Mouse (Mus musculus): Measurements from ENCODE around the gene Tstd2.

Tstd2 gene

DNA sequence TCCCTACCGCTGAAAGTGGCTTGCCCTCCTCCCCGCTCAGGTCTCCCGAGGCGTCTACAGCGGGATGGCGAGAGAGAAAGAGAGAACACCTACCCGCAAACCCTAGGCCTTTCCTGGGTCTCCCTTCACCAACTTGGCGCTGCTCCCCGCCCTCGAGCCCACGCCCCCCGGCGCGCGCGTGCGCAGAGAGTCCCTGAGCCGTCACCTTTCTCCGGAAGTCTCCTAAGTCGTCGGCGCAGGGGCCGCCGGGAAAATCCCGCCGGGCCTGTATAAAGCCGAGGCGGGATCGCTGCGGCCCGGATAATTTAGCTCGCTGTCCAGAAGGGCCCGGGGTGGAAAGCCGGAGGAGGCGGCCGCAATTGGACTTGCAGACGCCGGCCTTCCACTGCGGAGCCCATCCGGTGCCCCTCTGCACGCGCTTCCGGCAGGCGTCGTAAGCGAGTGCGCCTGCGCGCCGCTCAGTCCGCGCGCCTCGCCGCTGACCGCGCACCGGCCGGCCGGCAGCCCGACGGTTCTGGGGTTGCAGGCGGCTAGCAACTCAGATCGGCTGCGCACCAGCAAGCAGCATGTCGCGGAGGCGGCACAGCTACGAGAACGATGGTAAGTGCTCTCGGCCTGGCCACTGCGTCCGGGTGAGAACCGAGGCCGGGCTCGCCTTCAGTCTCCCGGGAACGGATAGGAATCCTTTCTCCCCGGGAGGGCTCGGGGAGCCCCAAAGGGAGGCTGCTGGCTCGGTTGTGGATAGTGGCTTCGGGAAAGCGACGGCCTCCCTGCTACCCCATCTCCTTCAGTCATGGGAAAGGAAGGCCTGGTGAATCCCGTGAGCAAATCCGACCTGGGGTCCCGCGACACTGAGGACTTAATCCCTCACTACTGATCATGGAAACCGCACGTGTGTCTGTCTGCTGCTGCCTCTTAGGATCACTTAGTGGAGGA lies at the start of gene Tstd2, which contains the start of gene Ncbp1:
Gene Tstd2, minus strand, starts transcription at position 408 of the 936 bp plus-strand sequence.
Gene Ncbp1, plus strand, starts transcription at position 327 of the 936 bp plus-strand sequence.
- peak; percentile 93 for DNase-seq (ENCODE audit: low spot score)

DNA sequence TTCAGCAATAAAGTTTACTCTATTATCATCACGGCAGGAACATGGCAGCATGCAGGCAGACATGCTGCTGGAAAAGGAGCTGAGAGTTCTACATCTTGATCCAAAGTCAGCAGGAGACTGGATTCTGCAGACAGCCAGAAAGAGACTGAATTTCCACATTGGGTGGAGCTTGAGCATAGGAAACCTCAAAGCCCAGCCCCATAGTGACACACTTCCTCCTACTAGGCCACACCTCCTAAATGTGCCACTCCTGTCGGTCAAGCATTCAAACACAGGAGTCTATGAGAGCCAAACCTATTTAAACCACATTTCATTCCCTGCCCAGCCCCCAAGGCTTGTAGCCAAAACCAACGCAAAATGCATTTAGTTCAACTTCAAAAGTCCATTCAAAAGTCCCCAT lies 48.0 kb upstream of the Tstd2 start:
- DNase-seq (ENCODE audit: low spot score) = no peak

DNA sequence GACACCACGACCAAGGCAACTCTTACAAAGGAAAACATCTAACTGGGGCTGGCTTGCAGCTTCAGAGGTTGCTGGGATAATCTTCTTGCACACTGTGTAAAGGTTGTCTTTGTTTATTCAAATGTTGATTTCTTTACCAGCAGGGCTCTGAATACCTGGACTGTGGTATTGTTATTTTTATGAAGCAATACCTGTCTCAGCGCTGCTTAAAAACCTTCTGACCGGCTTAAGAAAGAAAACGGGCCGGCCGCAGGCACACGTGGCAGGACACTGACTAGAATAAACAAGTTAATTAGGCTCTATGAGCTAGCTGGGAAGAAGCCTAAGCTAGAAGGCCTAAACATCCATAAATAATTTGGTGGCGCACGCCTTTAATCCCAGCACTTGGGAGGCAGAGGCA lies 47.4 kb upstream of the Tstd2 start:
- no peak for DNase-seq (ENCODE audit: low spot score)

DNA sequence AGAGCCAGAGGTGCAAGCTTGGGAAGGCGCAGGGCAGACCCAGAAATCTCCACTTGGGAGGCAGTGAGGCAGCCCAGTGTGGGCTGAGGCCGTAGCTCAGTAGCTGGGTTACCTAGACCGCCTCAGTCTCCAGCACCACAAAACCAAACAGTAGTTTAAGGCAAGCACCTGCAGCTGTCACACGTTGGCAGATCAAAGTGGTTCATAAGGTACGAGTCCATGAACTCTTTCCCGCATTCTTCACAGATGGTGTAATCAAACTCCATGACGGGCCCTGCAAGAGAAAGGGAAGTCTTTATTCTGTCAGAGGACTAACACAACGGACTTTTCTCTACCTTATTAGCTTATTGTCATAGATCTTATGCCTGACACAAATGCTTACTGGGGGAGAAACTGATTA lies 46.9 kb upstream of the Tstd2 start:
- no peak for DNase-seq (ENCODE audit: low spot score)

DNA sequence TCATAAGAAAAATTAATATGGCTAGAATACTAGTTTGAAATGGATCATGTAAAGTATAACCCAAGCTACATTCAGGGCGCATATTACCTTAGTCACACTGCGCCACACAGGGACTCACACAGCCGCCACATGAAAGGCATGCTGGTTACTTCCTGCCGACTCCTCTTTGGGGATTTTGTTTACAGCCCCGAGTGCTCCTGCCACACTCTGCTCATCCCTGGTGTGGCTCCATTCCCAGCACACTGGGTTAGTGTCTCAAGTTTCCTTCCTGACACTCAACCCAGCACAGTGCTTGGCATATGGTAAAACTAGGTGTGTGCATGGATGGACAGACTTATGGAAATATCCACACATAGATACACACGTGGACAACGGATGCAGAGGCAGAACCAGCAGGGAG lies 43.7 kb upstream of the Tstd2 start:
- DNase-seq (ENCODE audit: low spot score) = no peak

DNA sequence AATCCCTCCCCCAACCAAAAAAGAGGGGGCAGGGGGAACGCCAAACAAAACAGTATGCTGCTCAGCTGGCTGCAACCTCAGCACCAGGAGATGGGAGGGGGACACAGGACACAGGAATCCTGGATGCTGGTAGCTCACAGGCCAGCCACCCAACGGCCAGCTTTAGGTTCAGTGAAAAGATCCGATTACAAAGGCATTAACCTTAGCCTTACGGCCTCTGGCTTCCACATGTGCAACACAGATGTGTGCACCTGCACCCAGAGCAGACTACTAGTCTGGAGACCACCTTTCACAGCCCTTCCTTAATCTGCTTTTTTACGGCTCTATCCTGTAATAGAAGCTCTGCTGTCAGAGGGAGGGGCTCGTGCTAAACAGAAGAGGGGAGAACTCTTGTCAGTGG lies 42.7 kb upstream of the Tstd2 start:
- no peak for DNase-seq (ENCODE audit: low spot score)

DNA sequence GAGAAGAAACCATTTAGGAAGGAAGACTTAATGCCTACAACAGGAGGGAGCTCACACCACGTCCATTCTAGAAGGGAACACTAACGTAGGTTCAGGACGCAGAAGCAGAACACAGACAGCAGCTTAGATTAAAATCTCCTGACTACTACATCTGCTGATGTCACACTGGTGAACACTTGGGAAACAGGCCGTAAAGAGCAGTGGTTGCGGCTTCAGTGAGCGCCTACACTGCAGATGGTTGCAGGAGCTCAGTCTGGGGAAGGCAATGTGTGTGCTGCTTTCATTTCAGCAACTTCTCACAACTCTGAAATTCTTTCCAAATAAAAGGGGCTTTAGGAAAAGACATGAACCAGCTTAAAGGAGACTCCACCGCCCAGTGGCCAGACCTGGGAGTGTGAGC lies 39.0 kb upstream of the Tstd2 start:
- no peak for DNase-seq (ENCODE audit: low spot score)

DNA sequence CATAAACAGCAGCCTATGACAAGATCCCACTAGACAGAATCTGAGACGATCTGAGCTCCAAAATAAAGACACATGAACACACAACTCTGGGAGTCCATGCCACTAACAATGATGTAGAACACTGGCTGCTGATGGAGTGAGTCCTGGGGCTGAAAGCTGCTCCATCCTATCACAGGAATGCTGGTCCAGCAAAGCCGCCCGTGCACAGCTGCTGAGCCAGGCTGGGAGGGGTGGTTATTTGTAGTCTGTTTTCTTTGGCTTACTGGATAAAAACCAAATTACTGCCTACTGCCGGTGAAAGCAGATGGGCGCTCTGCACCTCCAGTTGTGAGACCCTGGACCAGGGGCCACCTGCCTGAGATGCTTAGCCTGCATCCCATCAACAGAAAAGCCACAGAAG lies 38.5 kb upstream of the Tstd2 start:
- no peak for DNase-seq (ENCODE audit: low spot score)

DNA sequence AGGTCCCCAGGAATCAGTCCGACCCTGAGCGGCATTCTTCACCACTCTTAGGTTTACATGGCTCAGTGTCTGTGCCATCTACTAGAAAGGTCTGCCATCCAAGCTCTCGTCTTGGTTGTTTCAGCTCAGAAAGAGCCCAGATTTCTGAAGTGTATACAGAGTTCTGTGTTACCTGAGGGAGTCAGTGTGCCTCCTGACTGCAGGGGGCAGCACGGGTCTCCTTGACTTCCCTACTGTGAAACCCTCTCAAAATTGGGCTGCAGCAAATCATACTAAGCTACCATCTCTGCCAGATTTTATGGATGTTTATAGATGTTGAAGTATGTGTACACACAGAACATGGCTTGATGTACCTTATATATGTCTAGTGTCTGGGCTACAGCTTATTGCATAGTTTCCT lies 37.8 kb upstream of the Tstd2 start:
- DNase-seq (ENCODE audit: low spot score) = no peak

DNA sequence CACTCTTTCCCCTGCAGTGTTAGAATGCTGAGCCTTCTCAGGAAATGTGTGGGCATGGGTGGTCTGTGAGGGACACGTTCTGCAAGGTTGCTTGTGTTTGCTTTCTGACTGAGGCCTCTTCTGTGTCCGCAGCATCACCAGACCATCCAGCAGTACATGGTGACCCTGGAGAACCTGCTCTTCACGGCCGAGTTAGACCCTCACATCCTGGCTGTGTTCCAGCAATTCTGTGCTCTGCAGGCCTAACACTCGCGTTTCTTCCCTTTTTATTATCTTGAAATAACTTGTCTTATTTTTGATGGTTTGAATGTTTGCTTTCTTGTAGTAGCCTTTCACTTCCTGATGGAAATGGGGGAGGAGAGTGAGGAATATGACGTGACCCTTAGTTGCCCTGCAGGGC lies 33.3 kb upstream of the Tstd2 start:
- DNase-seq (ENCODE audit: low spot score) = no peak

DNA sequence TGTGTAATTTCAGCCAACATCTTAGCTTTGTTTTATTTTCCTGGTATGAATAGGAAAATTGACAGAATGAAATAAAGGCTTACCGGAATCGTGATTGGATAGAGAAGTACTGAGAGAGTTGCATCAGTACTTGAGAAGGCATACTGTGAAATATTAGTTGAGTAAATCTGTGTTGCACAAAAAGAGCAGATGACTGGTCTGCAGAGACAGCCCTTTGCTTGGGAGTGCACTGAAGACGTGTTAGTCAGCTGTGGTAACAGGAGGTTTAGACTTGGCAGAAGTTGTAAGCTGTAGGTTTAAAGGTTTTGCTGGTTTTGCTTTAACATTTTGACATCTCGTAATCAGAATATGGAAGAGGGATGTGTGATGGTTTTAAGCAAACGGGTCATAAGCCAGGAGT lies 27.3 kb upstream of the Tstd2 start:
- DNase-seq (ENCODE audit: low spot score) = no peak

DNA sequence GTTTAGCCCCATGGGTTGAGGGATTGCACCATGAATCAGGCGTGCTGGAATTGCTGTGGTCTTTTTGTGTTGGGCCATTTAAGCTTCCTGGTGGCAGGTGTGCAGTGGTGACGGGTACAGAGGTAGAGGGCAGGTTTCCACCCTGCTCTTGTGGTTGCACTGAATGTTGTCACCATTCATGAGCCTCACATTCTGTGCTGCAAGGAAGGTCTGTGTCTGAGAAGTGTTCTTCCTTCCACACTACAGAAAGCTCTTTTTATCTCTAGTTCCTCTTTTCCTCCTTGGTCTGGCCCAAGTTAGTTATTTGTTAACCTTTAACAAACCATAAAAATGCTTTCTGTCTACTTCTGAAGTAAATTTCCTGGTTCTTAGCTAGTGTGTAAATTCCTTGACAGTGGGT lies 25.5 kb upstream of the Tstd2 start:
- no peak for DNase-seq (ENCODE audit: low spot score)

DNA sequence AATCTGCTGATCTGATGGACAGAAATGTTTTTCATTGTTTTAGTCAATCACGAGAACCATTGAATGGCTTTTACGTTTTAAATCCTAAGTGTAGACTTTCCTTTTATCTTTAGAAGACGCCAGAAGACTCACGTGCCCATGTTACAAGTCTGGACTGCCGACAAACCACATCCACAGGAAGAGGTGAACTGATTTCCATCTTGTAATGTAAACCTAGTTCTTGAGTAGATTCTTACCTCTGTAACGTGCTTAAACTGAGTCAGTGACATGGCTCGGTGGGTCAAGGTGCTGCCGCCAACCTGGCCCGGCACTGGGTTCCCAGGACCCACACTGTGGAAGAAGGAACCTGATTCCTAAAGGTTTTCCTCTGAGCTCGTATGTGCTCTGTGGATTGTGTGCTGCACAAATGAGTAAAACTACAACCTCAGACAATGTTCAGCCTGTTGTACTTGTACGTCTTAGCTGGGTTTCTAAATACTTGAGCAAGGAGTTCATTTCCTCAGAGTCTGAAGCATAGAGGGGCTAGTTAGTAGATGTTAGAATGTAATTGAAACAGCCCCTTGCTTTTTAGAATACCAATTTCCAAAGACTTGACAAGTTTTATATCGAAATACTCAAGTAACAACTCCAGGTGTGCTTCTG lies 13.5 kb upstream of the Tstd2 start:
- DNase-seq (ENCODE audit: low spot score) = no peak

DNA sequence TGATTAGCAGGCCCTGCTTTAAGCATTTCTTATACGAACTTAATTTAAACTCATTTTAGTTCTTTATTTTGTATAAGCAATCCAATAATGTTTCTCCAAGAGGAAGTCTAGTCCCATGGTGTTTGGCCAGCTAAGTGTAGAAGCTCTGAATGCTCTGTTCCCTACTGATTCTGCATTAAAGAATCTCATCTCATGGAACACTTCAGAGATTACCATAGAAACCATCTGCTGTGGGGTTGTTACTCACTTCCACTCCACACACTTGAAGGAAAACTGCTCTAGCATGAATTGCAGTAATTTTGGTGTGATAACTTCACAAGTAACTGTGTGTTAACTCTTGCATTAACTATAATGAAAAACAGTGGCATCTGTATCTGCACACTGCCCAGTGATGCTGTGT lies 8.4 kb upstream of the Tstd2 start:
- DNase-seq (ENCODE audit: low spot score) = no peak

DNA sequence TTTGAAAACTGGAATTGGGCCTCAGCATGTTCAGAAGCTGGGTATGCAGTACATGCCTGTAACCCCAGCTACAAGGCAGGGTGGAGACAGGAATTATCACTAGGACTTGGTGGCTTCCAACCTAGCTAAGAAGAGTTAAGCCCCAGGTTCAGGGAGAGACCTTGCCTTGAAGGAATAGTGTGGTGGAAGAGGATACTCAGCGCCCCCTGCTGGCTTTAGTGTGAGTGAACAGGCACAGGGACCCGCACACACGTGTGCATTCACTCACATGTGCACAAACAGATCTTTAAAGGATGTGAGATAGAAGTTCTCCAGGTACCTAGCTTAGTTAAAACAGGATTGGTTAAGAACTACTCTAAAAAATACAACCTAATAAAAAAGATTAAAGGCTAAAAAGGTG lies 5.8 kb upstream of the Tstd2 start:
- no peak for DNase-seq (ENCODE audit: low spot score)

DNA sequence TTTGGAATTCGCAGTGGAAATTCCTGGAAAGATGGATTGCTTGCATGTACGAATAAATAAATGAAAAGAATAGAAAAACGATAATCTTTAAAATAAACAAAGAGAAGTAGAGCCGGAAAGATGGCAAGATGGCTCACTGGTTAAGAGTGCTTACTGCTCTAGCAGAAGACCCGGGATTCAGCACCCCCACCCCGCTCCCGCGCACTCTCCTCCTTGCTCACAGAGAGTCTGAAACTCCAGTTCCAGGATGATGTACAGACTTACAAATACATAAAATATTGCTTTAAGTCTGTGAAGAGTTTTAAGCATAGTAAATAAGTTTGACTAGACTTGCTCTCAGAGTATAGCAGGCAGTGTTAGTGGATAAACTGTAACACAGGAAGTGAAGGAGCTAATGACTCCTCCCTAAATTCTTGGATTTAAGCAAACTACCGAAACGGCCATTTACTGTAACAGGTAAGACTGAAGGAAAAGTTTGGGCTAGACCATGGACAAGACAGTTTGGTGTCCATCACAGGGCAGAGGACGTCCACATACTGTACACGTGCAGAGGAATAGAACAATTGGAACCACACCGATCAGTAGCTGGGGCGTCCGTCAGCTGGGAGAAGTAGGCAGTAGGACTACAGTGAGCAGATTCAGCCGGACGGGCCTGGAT lies 736 bp downstream of the Tstd2 start:
- DNase-seq (ENCODE audit: low spot score) = no peak

DNA sequence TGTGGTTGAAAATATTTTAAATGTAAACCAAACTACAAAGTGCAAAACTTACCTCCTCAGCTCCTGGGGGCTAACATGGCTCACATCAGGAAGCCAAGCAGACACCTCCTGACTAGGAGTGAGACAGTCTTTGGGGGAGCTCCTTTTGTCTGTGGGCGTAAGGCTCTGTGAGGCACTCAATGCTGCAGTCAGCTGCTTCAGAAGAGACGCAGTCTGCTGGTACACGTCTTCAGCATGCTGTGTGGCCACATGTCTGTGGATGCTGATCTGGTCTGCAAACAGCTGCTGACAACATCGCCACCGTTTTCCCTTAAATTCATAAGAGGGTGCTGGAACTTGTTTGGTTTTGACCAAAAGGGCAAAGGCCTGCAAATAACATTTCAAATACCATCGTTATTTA lies 6.7 kb downstream of the Tstd2 start:
- no peak for DNase-seq (ENCODE audit: low spot score)

DNA sequence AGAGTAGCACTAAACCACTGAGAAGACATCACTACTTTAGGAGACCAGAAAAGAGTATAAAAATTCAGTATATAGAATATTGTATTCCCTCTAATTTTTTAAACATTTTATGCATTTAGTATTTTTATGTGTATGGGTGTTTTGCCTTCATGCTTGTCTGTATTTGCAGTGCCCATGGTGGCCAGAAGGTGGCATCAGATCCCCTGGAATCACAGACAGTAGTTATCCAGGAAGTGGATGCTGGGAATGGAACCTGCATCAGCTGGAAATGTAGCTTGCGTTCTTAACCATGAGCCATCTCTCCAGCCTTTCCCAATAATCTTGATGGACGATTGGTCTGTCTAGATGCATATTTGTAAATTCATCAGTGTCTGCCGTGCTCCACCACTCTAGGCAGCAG lies 8.3 kb downstream of the Tstd2 start:
- peak; percentile 39 for DNase-seq (ENCODE audit: low spot score)

DNA sequence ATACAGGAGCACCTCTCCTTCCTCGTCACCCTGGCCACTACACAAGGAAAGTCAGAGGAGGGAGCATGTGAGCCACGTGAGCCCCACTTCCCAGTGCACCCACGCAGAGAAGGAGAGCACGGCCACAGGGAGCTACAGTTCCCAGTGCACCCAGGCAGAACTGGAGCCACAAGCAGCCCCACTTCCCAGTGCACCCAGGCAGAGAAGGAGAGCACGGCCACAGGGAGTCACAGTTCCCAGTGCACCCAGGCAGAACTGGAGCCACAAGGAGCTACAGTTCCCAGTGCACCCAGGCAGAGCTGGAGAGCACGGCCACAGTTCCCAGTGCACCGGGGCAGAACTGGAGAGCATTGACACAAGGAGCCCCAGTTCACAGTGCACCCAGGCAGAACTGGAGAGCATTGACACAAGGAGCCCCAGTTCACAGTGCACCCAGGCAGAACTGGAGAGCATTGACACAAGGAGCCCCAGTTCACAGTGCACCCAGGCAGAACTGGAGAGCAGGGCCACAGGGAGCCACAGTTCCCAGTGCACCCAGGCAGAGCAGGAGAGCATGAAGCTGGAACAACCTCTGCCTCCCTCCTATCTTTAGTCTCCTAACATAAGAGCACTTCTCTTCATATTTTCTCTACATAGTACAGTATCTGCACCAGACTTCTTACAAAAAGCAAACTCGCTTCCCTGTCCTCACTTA lies 9.0 kb downstream of the Tstd2 start:
- no peak for DNase-seq (ENCODE audit: low spot score)

DNA sequence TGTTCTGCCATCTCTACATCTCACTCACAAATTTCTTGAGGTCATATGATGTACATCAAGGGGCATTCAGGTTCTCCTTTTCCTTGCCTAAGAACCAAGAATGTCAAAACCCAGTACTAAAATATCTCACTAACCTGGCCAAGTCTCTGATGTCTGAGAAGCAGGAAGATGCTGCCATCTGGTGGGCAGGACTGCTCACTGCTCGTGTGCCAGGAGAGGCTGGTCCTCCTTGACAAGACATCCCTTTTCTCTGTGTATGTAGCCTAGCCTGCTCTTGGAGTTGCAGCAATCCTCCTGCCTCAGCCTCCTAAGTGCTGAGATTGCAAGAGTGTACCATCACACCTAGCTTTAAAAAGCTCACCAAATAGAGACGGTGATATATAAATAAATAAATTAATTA lies 12.0 kb downstream of the Tstd2 start:
- DNase-seq (ENCODE audit: low spot score) = peak; percentile 75

DNA sequence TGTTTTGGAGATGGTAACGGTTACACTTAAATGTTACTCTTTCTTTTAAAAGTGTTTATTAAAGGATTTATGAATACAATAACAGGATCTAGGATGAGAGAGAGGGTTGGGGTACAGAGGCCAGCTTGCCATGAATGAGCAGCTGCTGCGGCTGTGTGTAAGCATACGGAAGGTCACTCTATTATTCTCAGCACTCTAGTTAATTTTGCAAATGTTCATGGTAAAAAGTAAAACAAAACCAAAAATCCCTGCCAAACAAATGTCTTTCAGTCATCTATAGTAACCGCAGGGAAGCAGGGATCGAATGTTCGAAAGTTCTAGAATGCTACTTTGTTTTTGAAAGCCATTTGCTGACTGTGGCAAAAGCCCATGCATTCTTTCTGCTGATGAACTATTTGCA lies 15.1 kb downstream of the Tstd2 start:
- DNase-seq (ENCODE audit: low spot score) = no peak

DNA sequence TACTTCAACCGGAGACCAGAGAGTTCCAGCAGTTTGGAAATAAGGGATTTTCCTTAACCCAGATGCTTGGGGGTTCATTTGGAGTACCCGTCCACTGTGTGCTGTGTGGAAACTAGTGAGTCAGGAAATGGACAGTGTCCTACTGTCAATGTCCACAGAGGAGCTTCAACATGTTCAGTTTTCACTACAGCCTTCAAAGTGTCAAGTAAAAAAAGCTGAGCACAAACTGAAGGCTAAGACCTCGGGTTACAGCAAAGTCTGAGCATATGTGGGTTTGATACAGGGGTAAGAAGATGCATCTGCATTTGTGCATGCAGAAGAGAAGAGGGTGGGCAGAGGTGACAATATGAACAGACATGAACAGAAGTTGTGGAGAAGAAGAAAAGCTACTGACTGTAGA lies 17.7 kb downstream of the Tstd2 start:
- DNase-seq (ENCODE audit: low spot score) = no peak
